Mouse (Mus musculus) gonadal fat pad, adult 2 months (tissue): ENCODE results near the gene Emc9. TPM values are rescaled to one million over a fixed set of nuclear protein-coding genes. Genes with fewer than 3 reads are reported as not detected.
A peak's percentile ranks its signal among the peaks of the same experiment; 100 is the strongest.

Experiments
- DNase-seq: peaks from one replicate; pipeline ENCODE4 v3.0.0-alpha.2; 2012; ENCODE audit warnings: low read depth
- polyA plus RNA-seq: library from polyadenylated mRNA; depleted of rRNA; stranded (reverse); fragments of >200 nt; gene quantifications from 2 replicates; pipeline ENCODE4 v1.2.3, GENCODE M21; 2012; rRNA removed

Gene Emc9
- polyA plus RNA-seq, 1 experiment, result 62.0 TPM

DNA sequence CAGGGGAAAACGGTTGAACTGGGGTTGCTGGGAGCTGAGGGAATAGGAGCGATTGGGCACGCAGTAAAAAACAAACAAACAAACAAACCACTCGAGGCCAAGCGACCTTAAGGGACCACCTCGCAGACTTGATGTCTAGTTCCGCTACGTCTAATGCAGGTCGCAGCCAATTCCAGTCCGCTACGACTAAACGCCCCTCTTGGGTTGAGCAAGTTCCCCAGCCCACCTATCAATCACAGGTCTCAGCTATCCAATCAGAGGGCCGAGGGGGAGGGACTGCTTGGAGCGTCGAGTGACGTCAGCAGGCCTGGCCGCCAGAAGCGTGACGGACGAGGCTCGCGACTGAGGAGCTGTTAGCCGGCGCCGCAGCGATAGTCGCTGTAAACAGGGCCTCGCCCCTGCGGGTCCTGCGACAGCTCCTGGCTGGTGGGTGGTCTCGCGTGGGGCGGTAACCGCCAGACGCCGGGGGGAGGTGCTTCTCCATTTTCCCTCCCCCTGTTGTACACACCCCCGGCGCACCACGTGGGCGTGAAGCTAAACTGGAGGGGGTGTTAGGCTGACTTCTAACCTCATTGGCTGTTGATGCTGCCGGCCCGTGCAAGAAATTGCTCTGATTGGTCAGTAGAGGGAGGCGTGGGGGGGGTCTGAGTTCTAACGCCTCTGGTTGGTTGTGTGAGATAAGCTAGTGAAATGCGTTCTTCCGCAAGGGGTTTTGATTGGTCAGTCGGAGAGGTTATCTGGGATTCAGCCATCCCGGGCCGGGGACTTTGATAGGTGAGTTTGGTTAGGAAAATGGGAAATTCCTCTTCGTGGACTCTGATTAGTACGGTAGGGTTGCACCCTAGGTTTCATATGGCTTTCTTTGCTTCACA is 24.7 kb downstream of the Emc9 start, which contains the start of gene A730061H03Rik:
Gene A730061H03Rik, minus strand, starts transcription at position 205 of the 872 bp plus-strand sequence.
- peak; percentile 90 for DNase-seq

DNA sequence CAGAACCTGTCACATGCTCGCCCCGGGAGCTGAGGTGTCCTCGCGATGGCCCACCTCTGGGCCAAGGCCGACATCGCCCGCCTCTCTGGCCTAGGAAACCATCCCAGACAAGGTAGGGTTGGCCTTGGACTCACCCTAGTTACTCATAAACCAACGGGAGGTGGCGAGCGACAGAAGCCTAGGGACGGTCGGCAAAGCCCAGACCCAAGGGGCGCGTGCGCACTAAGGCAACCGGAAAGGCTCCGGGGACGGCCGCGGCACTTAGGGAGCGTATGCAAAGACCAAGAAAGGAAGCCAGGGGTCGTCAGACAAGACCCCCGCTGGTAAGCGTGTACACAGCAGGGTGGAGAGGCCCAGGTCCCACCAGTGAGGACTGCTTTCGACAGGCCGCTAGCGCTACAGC is 25.3 kb downstream of the Emc9 start, which contains the start of gene Dcaf11:
Gene Dcaf11, plus strand, starts transcription at position 208 of the 403 bp plus-strand sequence.
- DNase-seq, result no peak

DNA sequence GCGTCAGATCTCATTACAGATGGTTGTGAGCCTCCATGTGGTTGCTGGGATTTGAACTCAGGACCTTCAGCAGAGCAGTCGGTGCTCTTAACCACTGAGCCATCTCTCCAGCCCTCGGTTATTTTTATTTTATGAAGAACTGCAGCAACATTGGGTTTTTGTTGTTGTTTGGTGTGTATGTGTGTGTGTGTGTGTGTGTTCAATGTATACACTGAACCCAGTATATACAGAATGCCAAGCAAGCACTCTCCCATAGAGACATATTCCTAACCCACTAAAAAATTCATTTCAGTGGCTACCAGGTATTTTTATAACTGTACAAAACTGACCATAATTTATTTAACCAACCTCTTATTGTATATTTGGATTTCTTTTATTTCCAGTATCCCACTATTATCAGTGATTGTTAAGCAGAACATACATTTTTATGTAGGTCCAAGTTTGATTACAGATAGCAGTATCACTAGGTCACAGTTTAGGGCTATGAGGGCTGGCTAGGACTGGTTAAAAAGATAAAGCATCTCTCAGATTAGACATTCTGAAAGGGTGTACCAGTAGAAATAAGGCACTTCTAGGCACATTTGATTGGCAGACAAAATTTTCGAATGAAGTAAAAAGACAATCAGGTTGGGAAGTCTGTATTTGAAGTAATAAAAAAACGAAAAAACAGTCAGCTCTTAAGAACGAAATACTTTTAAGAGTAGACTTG is 26.2 kb downstream of the Emc9 start:
- no peak for DNase-seq

DNA sequence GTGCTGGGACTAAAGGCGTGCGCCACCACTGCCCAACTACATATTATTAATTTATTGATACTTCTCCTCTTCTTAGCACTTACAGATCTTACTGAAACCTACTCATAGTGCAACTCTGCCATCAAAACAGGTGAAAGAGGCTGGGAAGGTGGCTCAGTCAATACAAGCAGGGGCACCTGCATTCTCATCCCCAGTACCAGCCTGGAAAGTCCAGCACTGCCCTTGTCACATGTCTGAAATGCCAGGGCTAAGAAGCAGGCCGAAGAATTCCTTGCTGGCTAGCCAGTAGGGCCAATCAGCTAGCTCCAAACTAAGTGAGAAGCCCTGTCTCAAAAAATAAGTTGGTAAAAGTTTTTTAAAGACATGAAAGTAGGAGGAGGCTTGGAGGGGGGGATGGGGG is 27.5 kb downstream of the Emc9 start:
- DNase-seq, result no peak

GRCm38 (mm10) chr14:55557003-55557402 is 28.1 kb downstream of the Emc9 start:
- DNase-seq, result no peak

GRCm38 (mm10) chr14:55555788-55556187 is 29.3 kb downstream of the Emc9 start:
- DNase-seq, result no peak

DNA sequence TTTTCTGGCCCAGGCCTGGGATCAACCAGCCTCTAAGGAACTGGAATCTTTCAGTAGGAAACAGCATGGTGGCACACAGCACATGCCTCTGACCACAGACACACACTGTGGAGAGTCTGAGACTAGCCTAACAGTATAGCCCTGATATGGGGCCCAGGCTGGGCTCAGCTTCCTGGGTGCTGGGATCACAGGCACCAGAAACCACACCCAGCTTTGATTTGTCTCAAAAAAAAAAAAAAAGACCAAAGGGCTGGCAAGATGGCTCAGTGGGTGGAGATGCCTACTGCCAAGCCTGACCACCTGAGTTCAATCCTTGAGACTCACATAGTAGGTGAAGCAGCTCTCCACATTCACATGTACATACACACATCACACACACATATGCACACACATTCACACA is 30.5 kb downstream of the Emc9 start:
- no peak for DNase-seq

GRCm38 (mm10) chr14:55551794-55552193 is 33.3 kb downstream of the Emc9 start:
- no peak for DNase-seq

- DNase-seq, result no peak
These were observed 33.8 kb downstream of the Emc9 start for GRCm38 (mm10) chr14:55551347-55551746.

GRCm38 (mm10) chr14:55550191-55550590 is 34.9 kb downstream of the Emc9 start:
- DNase-seq, result no peak

GRCm38 (mm10) chr14:55544334-55544733 is 40.8 kb downstream of the Emc9 start:
- no peak for DNase-seq

DNA sequence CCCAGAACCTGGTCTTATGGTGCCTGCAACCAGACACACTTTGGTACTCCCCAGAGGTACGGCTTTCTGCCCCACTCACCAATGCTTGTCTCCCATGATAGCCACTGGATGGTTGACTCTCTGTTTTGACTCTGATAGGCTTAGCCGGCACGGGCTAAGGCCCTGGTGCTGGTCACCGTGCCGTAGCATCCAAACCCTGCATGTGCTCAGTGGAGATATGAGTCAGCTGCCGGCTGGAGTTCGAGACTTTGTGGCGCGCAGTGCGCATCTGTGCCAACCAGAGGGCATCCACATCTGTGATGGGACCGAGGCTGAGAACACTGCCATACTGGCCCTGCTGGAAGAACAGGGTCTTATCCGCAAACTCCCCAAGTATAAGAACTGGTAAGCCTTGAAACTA is 42.8 kb downstream of the Emc9 start:
- DNase-seq, result no peak

- DNase-seq, result no peak
These were observed 44.2 kb downstream of the Emc9 start for GRCm38 (mm10) chr14:55540787-55541321.

GRCm38 (mm10) chr14:55540067-55540786 is 44.9 kb downstream of the Emc9 start, which contains the start of gene Pck2:
Gene Pck2 (plus strand): TSS chr14:55540266.
- no peak for DNase-seq

- DNase-seq, result no peak
These were observed 48.9 kb downstream of the Emc9 start for GRCm38 (mm10) chr14:55536116-55536745.

Other genes starting within 250 kb of the Emc9 start
- 59.9 and 69.7 TPM in 2 replicates for gene Dhrs4, start 106.5 kb downstream of the Emc9 start, polyA plus RNA-seq
- 2.2 and 2.5 TPM in 2 replicates for gene Carmil3, start 94.7 kb downstream of the Emc9 start, polyA plus RNA-seq
- gene Cpne6, start 74.9 kb downstream of the Emc9 start, polyA plus RNA-seq, result 0.39 and 0.74 TPM in 2 replicates
- not detected in 2 replicates for gene Nrl, start 60.3 kb downstream of the Emc9 start, polyA plus RNA-seq
- gene Pck2, start 45.0 kb downstream of the Emc9 start, polyA plus RNA-seq, result 46.6 and 53.5 TPM in 2 replicates
- gene Dcaf11, start 25.3 kb downstream of the Emc9 start, polyA plus RNA-seq, result 186 and 207 TPM in 2 replicates
- gene A730061H03Rik, start 24.9 kb downstream of the Emc9 start, polyA plus RNA-seq, result 5.5 and 6.6 TPM in 2 replicates
- gene Fitm1, start 9.7 kb downstream of the Emc9 start, polyA plus RNA-seq, result 1.6 and 4.0 TPM in 2 replicates
- 62.8 and 71.9 TPM in 2 replicates for gene Psme1, start 7.2 kb downstream of the Emc9 start, polyA plus RNA-seq
- gene Psme2, start 5.8 kb upstream of the Emc9 start, polyA plus RNA-seq, result 85.1 and 122 TPM in 2 replicates
- gene Rnf31, start 6.4 kb upstream of the Emc9 start, polyA plus RNA-seq, result 29.9 and 31.3 TPM in 2 replicates
- gene Irf9, start 18.3 kb upstream of the Emc9 start, polyA plus RNA-seq, result 63.1 and 66.8 TPM in 2 replicates
- gene Rec8, start 32.7 kb upstream of the Emc9 start, polyA plus RNA-seq, result 8.0 and 30.7 TPM in 2 replicates
- gene Ipo4, start 50.7 kb upstream of the Emc9 start, polyA plus RNA-seq, result 93.1 and 112 TPM in 2 replicates
- 3.5 and 4.7 TPM in 2 replicates for gene Gm49378, start 52.6 kb upstream of the Emc9 start, polyA plus RNA-seq
- gene Tm9sf1, start 58.5 kb upstream of the Emc9 start, polyA plus RNA-seq, result 103 and 117 TPM in 2 replicates
- gene Tssk4, start 64.9 kb upstream of the Emc9 start, polyA plus RNA-seq, result 4.4 and 4.6 TPM in 2 replicates
- 33.1 and 34.8 TPM in 2 replicates for gene Mdp1, start 75.2 kb upstream of the Emc9 start, polyA plus RNA-seq
- gene Gmpr2, start 86.6 kb upstream of the Emc9 start, polyA plus RNA-seq, result 17.9 and 24.6 TPM in 2 replicates
- 262 and 441 TPM in 2 replicates for gene Nedd8, start 86.8 kb upstream of the Emc9 start, polyA plus RNA-seq
- 12.3 and 12.4 TPM in 2 replicates for gene Tinf2, start 96.5 kb upstream of the Emc9 start, polyA plus RNA-seq
- 4.3 and 4.4 TPM in 2 replicates for gene Tgm1, start 128.6 kb upstream of the Emc9 start, polyA plus RNA-seq
- 48.4 and 49.0 TPM in 2 replicates for gene Rabggta, start 137.0 kb upstream of the Emc9 start, polyA plus RNA-seq
- 92.5 and 99.0 TPM in 2 replicates for gene Dhrs1, start 160.4 kb upstream of the Emc9 start, polyA plus RNA-seq
- gene Nop9, start 160.4 kb upstream of the Emc9 start, polyA plus RNA-seq, result 16.7 and 18.1 TPM in 2 replicates
- gene Cideb, start 173.2 kb upstream of the Emc9 start, polyA plus RNA-seq, result 5.9 and 8.3 TPM in 2 replicates
- 1.5 and 2.2 TPM in 2 replicates for gene Ltb4r2, start 176.1 kb upstream of the Emc9 start, polyA plus RNA-seq
- 3.8 and 4.6 TPM in 2 replicates for gene Ltb4r1, start 180.7 kb upstream of the Emc9 start, polyA plus RNA-seq
- 12.6 and 13.6 TPM in 2 replicates for gene Adcy4, start 198.8 kb upstream of the Emc9 start, polyA plus RNA-seq
- 9.1 and 10.7 TPM in 2 replicates for gene Ripk3, start 203.6 kb upstream of the Emc9 start, polyA plus RNA-seq
- gene Nfatc4, start 237.8 kb upstream of the Emc9 start, polyA plus RNA-seq, result 12.1 and 12.7 TPM in 2 replicates